Mouse (Mus musculus): Measurements from ENCODE around the gene Cdr2l. TPM values are rescaled to one million over a fixed set of nuclear protein-coding genes. Genes with fewer than 3 reads are reported as not detected.

The Cdr2l gene
- polyA plus RNA-seq (2015; fragmentation: Nextera tagmentation; extraction: Ambion mirVana), result 11.5 and 12.0 TPM in 2 replicates

- no peaks in the 10 kb centered on the region for H3K27me3 ChIP-seq (ENCODE audit: control insufficient read depth, insufficient read depth, low read depth, low read length)
These were observed at the start of gene Cdr2l for GRCm38 (mm10) chr11:115381743-115382539. TSS of gene Cdr2l (plus strand) at chr11:115381916.

GRCm38 (mm10) chr11:115334531-115334930 lies 47.2 kb upstream of the Cdr2l start, which contains the start of gene Otop3:
TSS of gene Otop3 (plus strand) at chr11:115334731.
- WGBS, result 2% methylated on average over 29 of the region's 29 CpGs
- Histone ChIP-seq H3K9ac (ENCODE audit: low read length) (no peak within 1 kb of the TSS), H3K27ac (ENCODE audit: low read length) (no peak within 1 kb of the TSS), H3K9me3 (ENCODE audit: control insufficient read depth, low read length) (no peaks in the 10 kb centered on the region), H3K27me3 (ENCODE audit: control insufficient read depth, insufficient read depth, low read depth, low read length) (peaks cover 47% of the 10 kb centered on the region), H3K4me1 (replicated peaks; ENCODE audit: control insufficient read depth, insufficient read depth, low read length) (no peaks in the 10 kb centered on the region), H3K4me2 (ENCODE audit: low read depth, low read length) (peak within 1 kb of the TSS; percentile 18; the same call in 1 of the 2 replicates), H3K4me3 (ENCODE audit: low read length) (no peak within 1 kb of the TSS), H3K36me3 (ENCODE audit: control insufficient read depth, insufficient read depth, low read length) (no peaks in the 10 kb centered on the region)
- no peak for ATAC-seq (ENCODE audit: low read depth)

More at GRCm38 (mm10) chr11:115381743-115382539, at the start of gene Cdr2l:
- H3K4me3 ChIP-seq (ENCODE audit: low read length), result peak within 1 kb of the TSS; percentile 81
- peak; percentile 95 for ATAC-seq (ENCODE audit: low read depth)
- H3K4me1 ChIP-seq (replicated peaks; ENCODE audit: control insufficient read depth, insufficient read depth, low read length), result peaks cover 32% of the 10 kb centered on the region
- no peaks in the 10 kb centered on the region for H3K36me3 ChIP-seq (ENCODE audit: control insufficient read depth, insufficient read depth, low read length)
- peak within 1 kb of the TSS; percentile 67 for H3K4me2 ChIP-seq (ENCODE audit: low read depth, low read length)
- H3K9ac ChIP-seq (ENCODE audit: low read length), result peak within 1 kb of the TSS; percentile 94
- peak within 1 kb of the TSS; percentile 78 for H3K27ac ChIP-seq (ENCODE audit: low read length)
- H3K9me3 ChIP-seq (ENCODE audit: control insufficient read depth, low read length), result peaks cover 3% of the 10 kb centered on the region; the same call in 1 of the 2 replicates
- under 1% methylated on average over 65 of the region's 76 CpGs for WGBS

DNA sequence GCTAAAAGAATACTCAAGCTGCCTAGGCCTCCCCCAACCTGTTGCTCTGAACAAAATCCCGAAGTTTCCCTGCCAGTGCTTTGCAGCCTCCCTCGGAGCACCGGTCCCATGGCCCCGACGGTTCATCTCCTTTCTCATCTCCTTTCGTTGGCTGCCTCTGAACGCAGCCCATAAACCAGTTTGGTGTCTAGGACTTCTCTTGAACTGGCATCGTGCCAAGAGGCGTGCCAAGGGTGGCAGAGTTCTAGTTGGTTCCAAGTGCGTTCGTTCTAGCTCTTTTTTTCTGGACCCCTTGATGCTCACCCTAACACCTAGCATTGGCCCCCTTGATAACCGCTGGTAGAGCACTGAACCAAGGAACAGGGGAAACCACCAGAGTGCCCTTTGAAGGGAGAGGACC lies 46.5 kb upstream of the Cdr2l start:
- Histone ChIP-seq H3K4me2 (ENCODE audit: low read depth, low read length) (no peak overlapping the region), H3K36me3 (ENCODE audit: control insufficient read depth, insufficient read depth, low read length) (no peaks in the 10 kb centered on the region), H3K9ac (ENCODE audit: low read length) (no peak overlapping the region), H3K4me1 (replicated peaks; ENCODE audit: control insufficient read depth, insufficient read depth, low read length) (no peaks in the 10 kb centered on the region), H3K9me3 (ENCODE audit: control insufficient read depth, low read length) (no peaks in the 10 kb centered on the region), H3K27ac (ENCODE audit: low read length) (no peak overlapping the region), H3K27me3 (ENCODE audit: control insufficient read depth, insufficient read depth, low read depth, low read length) (peaks cover 47% of the 10 kb centered on the region), H3K4me3 (ENCODE audit: low read length) (no peak overlapping the region)
- ATAC-seq (ENCODE audit: low read depth), result no peak
- 46% methylated on average over 12 of the region's 12 CpGs for WGBS

DNA sequence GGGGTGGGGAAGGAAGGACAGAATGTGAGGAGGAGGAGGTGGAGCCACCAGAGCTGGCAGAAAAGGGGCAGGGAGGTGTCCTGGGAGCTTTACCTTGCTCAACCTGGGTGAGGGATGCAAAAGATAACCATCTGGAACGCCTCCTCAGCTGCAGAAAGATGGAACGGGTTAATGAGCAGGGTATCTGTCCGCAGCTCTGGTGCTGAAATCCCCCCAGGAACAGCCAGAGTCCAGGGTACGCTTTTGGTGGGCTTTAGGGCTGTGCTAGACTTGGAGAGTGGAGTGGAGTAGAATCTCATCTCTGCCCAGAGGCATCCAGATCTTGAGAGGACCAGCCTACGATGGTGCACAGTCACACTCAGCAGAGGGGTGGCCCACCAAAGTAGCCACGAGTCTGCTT lies 45.6 kb upstream of the Cdr2l start:
- H3K27ac ChIP-seq (ENCODE audit: low read length), result no peak overlapping the region
- no peak for ATAC-seq (ENCODE audit: low read depth)
- 15% methylated on average over 6 of the region's 6 CpGs for WGBS

DNA sequence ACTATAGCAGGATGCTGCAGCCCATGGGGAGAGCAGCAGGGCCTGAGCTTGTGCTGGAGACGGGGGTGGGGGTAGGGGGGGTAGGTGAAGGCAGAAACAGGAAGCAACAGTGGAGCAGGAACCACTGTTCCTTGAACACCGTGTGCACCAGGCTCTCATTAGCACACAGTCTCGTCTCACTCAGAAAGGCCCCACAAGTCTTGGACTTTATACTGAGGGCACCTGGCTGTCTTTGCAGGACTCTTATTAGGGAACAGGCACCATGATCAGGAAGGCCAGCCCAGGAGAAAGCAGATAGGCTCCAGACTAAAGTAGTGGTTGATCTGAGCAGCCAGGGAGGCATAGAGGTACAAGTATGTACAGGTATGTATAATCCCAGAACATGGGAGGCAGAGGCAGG lies 44.4 kb upstream of the Cdr2l start:
- no peak for ATAC-seq (ENCODE audit: low read depth)
- H3K27me3 ChIP-seq (ENCODE audit: control insufficient read depth, insufficient read depth, low read depth, low read length), result peaks cover 42% of the 10 kb centered on the region
- H3K36me3 ChIP-seq (ENCODE audit: control insufficient read depth, insufficient read depth, low read length), result no peaks in the 10 kb centered on the region

More for the DNA sequence above, 45.6 kb upstream of the Cdr2l start:
- Histone ChIP-seq H3K4me2 (ENCODE audit: low read depth, low read length) (no peak overlapping the region), H3K9me3 (ENCODE audit: control insufficient read depth, low read length) (no peaks in the 10 kb centered on the region), H3K36me3 (ENCODE audit: control insufficient read depth, insufficient read depth, low read length) (no peaks in the 10 kb centered on the region), H3K4me1 (replicated peaks; ENCODE audit: control insufficient read depth, insufficient read depth, low read length) (no peaks in the 10 kb centered on the region), H3K9ac (ENCODE audit: low read length) (no peak overlapping the region), H3K27me3 (ENCODE audit: control insufficient read depth, insufficient read depth, low read depth, low read length) (peaks cover 47% of the 10 kb centered on the region), H3K4me3 (ENCODE audit: low read length) (no peak overlapping the region)

DNA sequence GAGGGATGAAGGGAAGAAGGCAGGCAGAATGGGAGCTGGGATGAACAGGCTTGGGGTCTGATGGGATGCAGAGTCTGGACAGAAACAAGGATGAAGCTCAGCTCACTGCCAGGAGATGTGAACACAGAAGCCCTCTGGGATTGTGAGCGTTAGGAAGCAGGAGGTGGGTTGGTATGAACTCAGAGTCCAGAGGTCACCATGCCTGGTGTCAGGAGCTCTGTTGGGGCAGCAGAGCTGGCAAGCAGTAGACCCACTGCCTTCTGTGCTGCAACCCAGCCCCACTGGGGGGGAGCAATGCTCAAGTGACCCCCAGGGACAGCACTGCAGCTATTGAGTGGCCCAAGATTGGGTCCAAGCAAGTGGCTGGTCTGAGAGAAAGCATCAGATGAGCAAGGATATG lies 43.9 kb upstream of the Cdr2l start:
- H3K27me3 ChIP-seq (ENCODE audit: control insufficient read depth, insufficient read depth, low read depth, low read length), result peaks cover 37% of the 10 kb centered on the region

More for the DNA sequence above, 44.4 kb upstream of the Cdr2l start:
- H3K4me3 ChIP-seq (ENCODE audit: low read length), result no peak overlapping the region
- no peaks in the 10 kb centered on the region for H3K9me3 ChIP-seq (ENCODE audit: control insufficient read depth, low read length)
- no peak overlapping the region for H3K27ac ChIP-seq (ENCODE audit: low read length)
- H3K9ac ChIP-seq (ENCODE audit: low read length), result no peak overlapping the region
- H3K4me1 ChIP-seq (replicated peaks; ENCODE audit: control insufficient read depth, insufficient read depth, low read length), result no peaks in the 10 kb centered on the region
- WGBS, result 44% methylated on average over 3 of the region's 3 CpGs
- no peak overlapping the region for H3K4me2 ChIP-seq (ENCODE audit: low read depth, low read length)

DNA sequence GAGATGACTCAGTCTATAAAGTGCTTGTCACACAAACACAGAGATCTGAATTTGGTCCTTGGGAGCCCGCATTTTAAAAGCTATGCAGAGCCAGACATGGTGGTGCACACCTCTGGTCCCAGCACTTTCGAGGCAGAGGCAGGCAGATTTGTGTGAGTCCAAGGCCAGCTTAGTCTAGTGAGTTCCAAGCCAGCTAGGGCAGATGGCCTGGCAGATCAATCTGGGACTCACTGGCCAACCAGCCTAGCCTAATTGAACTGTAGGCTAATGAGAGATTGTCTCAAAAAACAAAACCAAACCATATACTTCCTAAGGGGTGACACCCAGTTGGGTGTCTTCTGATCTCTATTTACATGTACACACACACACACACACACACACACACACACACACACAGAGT lies 40.5 kb upstream of the Cdr2l start:
- H3K27ac ChIP-seq (ENCODE audit: low read length), result no peak overlapping the region
- H3K4me1 ChIP-seq (replicated peaks; ENCODE audit: control insufficient read depth, insufficient read depth, low read length), result no peaks in the 10 kb centered on the region
- 67% methylated on average over 2 of the region's 2 CpGs for WGBS
- H3K4me2 ChIP-seq (ENCODE audit: low read depth, low read length), result no peak overlapping the region
- no peak overlapping the region for H3K4me3 ChIP-seq (ENCODE audit: low read length)
- H3K27me3 ChIP-seq (ENCODE audit: control insufficient read depth, insufficient read depth, low read depth, low read length), result peaks cover 13% of the 10 kb centered on the region
- no peak overlapping the region for H3K9ac ChIP-seq (ENCODE audit: low read length)
- H3K9me3 ChIP-seq (ENCODE audit: control insufficient read depth, low read length), result no peaks in the 10 kb centered on the region
- no peaks in the 10 kb centered on the region for H3K36me3 ChIP-seq (ENCODE audit: control insufficient read depth, insufficient read depth, low read length)
- no peak for ATAC-seq (ENCODE audit: low read depth)

More for the DNA sequence above, 43.9 kb upstream of the Cdr2l start:
- 70% methylated on average over 1 of the region's 1 CpGs for WGBS
- no peak overlapping the region for H3K4me3 ChIP-seq (ENCODE audit: low read length)
- H3K36me3 ChIP-seq (ENCODE audit: control insufficient read depth, insufficient read depth, low read length), result no peaks in the 10 kb centered on the region
- H3K4me1 ChIP-seq (replicated peaks; ENCODE audit: control insufficient read depth, insufficient read depth, low read length), result no peaks in the 10 kb centered on the region
- H3K9me3 ChIP-seq (ENCODE audit: control insufficient read depth, low read length), result no peaks in the 10 kb centered on the region
- no peak overlapping the region for H3K27ac ChIP-seq (ENCODE audit: low read length)
- H3K9ac ChIP-seq (ENCODE audit: low read length), result no peak overlapping the region
- ATAC-seq (ENCODE audit: low read depth), result no peak
- H3K4me2 ChIP-seq (ENCODE audit: low read depth, low read length), result no peak overlapping the region

DNA sequence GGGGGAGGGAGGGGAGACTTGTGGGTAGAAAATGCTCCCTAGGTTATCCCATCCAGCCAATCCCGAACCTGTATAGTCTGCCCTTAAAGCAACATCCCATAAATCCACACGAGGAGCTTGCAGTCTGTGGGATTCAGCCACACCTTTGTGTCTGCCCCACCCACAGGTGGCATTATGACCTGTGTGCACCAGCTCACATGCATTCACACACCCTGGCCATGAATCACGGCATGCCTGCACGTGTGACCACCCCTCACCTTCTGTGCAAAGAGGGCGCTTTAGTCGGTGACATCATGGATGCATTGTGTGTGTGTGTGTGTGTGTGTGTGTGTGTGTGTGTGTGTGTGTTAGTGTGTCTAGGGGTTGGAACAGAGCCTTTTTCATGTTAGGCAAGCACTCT lies 39.9 kb upstream of the Cdr2l start:
- H3K9me3 ChIP-seq (ENCODE audit: control insufficient read depth, low read length), result no peaks in the 10 kb centered on the region
- no peak overlapping the region for H3K4me3 ChIP-seq (ENCODE audit: low read length)
- WGBS, result 62% methylated on average over 6 of the region's 6 CpGs
- no peak overlapping the region for H3K9ac ChIP-seq (ENCODE audit: low read length)
- no peak overlapping the region for H3K4me2 ChIP-seq (ENCODE audit: low read depth, low read length)
- H3K27me3 ChIP-seq (ENCODE audit: control insufficient read depth, insufficient read depth, low read depth, low read length), result peaks cover 10% of the 10 kb centered on the region
- no peaks in the 10 kb centered on the region for H3K36me3 ChIP-seq (ENCODE audit: control insufficient read depth, insufficient read depth, low read length)
- no peak overlapping the region for H3K27ac ChIP-seq (ENCODE audit: low read length)
- ATAC-seq (ENCODE audit: low read depth), result no peak
- H3K4me1 ChIP-seq (replicated peaks; ENCODE audit: control insufficient read depth, insufficient read depth, low read length), result 0 out of 2 replicates have a peak, but pooled peaks cover 2% of the 10 kb centered on the region

DNA sequence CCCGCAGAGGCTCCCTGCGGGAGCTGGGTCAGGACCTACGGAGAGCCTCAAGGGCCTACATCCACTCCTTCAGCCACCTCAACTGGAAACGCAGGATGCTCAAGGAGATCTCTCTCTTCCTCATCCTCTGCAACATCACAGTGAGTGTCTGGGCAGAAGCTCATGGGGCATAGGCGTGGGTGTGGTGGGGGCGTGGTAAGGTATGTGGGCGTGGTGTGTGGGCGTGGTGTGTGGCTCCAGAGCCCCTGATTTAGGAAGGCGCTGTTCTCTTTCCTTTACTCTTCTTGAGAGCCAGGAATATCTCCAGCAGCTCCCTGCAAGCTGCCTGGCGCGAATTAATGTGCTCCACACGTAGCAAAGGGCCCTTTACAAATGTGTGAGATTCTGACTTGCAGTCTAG lies 36.7 kb upstream of the Cdr2l start:
- peaks cover 10% of the 10 kb centered on the region for H3K27me3 ChIP-seq (ENCODE audit: control insufficient read depth, insufficient read depth, low read depth, low read length)
- 11% methylated on average over 12 of the region's 12 CpGs for WGBS
- H3K4me3 ChIP-seq (ENCODE audit: low read length), result no peak overlapping the region
- no peak for ATAC-seq (ENCODE audit: low read depth)
- H3K9me3 ChIP-seq (ENCODE audit: control insufficient read depth, low read length), result no peaks in the 10 kb centered on the region
- H3K36me3 ChIP-seq (ENCODE audit: control insufficient read depth, insufficient read depth, low read length), result no peaks in the 10 kb centered on the region
- no peak overlapping the region for H3K4me2 ChIP-seq (ENCODE audit: low read depth, low read length)
- no peak overlapping the region for H3K27ac ChIP-seq (ENCODE audit: low read length)
- no peak overlapping the region for H3K9ac ChIP-seq (ENCODE audit: low read length)
- H3K4me1 ChIP-seq (replicated peaks; ENCODE audit: control insufficient read depth, insufficient read depth, low read length), result 0 out of 2 replicates have a peak, but pooled peaks cover 2% of the 10 kb centered on the region

All from lung, embryonic 16.5 days (tissue).